Mouse (Mus musculus): Measurements from ENCODE around the gene Tmprss11a.

The Tmprss11a gene

GRCm38 (mm10) chr5:86468890-86469289 is at the start of gene Tmprss11a:
TSS of gene Tmprss11a (minus strand) at chr5:86468990.
- in situ Hi-C loops (cut with MboI) = no loop called here

GRCm38 (mm10) chr5:86518500-86518899 is 49.7 kb upstream of the Tmprss11a start, which contains the start of gene Tmprss11g:
TSS of gene Tmprss11g (minus strand) at chr5:86518600.
- in situ Hi-C loops (cut with MboI) = no loop called here

- in situ Hi-C loops (cut with MboI) = no loop called here
Observed at GRCm38 (mm10) chr5:86511538-86511937, 42.7 kb upstream of the Tmprss11a start.

GRCm38 (mm10) chr5:86493453-86493852 is 24.7 kb upstream of the Tmprss11a start:
- in situ Hi-C loops (cut with MboI) = no loop called here

- in situ Hi-C loops (cut with MboI) = no loop called here
Observed at GRCm38 (mm10) chr5:86482562-86482961, 13.8 kb upstream of the Tmprss11a start.

- in situ Hi-C loops (cut with MboI) = no loop called here
Observed at GRCm38 (mm10) chr5:86482031-86482430, 13.2 kb upstream of the Tmprss11a start.

- in situ Hi-C loops (cut with MboI) = no loop called here
Observed at GRCm38 (mm10) chr5:86473859-86474258, 5.1 kb upstream of the Tmprss11a start.

- in situ Hi-C loops (cut with MboI) = no loop called here
Observed at GRCm38 (mm10) chr5:86439306-86439705, 29.5 kb downstream of the Tmprss11a start.

- in situ Hi-C loops (cut with MboI) = no loop called here
Observed at GRCm38 (mm10) chr5:86438548-86438947, 30.2 kb downstream of the Tmprss11a start.

GRCm38 (mm10) chr5:86432697-86433096 is 36.1 kb downstream of the Tmprss11a start:
- in situ Hi-C loops (cut with MboI) = no loop called here

- in situ Hi-C loops (cut with MboI) = no loop called here
Observed at GRCm38 (mm10) chr5:86431096-86431495, 37.7 kb downstream of the Tmprss11a start.

GRCm38 (mm10) chr5:86421323-86422028 is 47.3 kb downstream of the Tmprss11a start:
- in situ Hi-C loops (cut with MboI) = no loop called here

- in situ Hi-C loops (cut with MboI) = no loop called here
Observed at GRCm38 (mm10) chr5:86419494-86419893, 49.3 kb downstream of the Tmprss11a start.

- in situ Hi-C loops (cut with MboI) = no loop called here
Observed at GRCm38 (mm10) chr5:86414280-86414679, 54.5 kb downstream of the Tmprss11a start.

GRCm38 (mm10) chr5:86410815-86411214 is 58.0 kb downstream of the Tmprss11a start:
- in situ Hi-C loops (cut with MboI) = no loop called here

- in situ Hi-C loops (cut with MboI) = no loop called here
Observed at GRCm38 (mm10) chr5:86407941-86408340, 60.8 kb downstream of the Tmprss11a start.

GRCm38 (mm10) chr5:86407191-86407590 is 61.6 kb downstream of the Tmprss11a start:
- in situ Hi-C loops (cut with MboI) = no loop called here

GRCm38 (mm10) chr5:86373320-86373719 is 95.5 kb downstream of the Tmprss11a start, which contains the start of gene Tmprss11d:
TSS of gene Tmprss11d (minus strand) at chr5:86373420.
- in situ Hi-C loops (cut with MboI) = no loop called here
